22 mouse cellular contexts compared by ENCODE assay signal in genomic region chr13:45773381-45774168, GRCm38 (mm10).
DNase-seq lines count a peak whose midpoint lies in the region; ATAC-seq lines count a peak whose summit lies in the region.
"Had no signal": no experiment of that assay in that cellular context is flagged by ENCODE, and none has a peak within 500 bp of the region (broad histone marks: within the 10 kb centered on the region; RNA-seq: fewer than 3 reads in every experiment).

No protein-coding gene starts in this region.

- no peak overlapping the region for H3K4me3 ChIP-seq in neural tube, embryonic 11.5 days (ENCODE audit: low read depth, low read length)
- no peak overlapping the region for H3K4me3 ChIP-seq in neural tube, embryonic 12.5 days
- H3K4me3 ChIP-seq: embryonic facial prominence, embryonic 12.5 days; heart, embryonic 13.5 days; intestine, embryonic 15.5 days; left cerebral cortex, adult 2 months had no signal

- no peaks in the 10 kb centered on the region for H3K27me3 ChIP-seq in neural tube, embryonic 11.5 days (ENCODE audit: control insufficient read depth, insufficient read depth, low read length)
- no peaks in the 10 kb centered on the region for H3K27me3 ChIP-seq in neural tube, embryonic 12.5 days (replicated peaks)
- H3K27me3 ChIP-seq: CH12.LX; embryonic facial prominence, embryonic 12.5 days; heart, embryonic 13.5 days; intestine, embryonic 15.5 days had no signal

- H3K9me3 ChIP-seq in neural tube, embryonic 11.5 days (ENCODE audit: control insufficient read depth, low read length): no peaks in the 10 kb centered on the region
- no peaks in the 10 kb centered on the region for H3K9me3 ChIP-seq in neural tube, embryonic 12.5 days
- H3K9me3 ChIP-seq: embryonic facial prominence, embryonic 12.5 days; heart, embryonic 13.5 days; intestine, embryonic 15.5 days had no signal

- 0 out of 2 replicates have a peak overlapping the region, but pooled peaks have one; percentile 22 for H3K9ac ChIP-seq in neural tube, embryonic 11.5 days (ENCODE audit: low read length)
- no peak overlapping the region for H3K9ac ChIP-seq in neural tube, embryonic 12.5 days
- H3K9ac ChIP-seq: embryonic facial prominence, embryonic 12.5 days; heart, embryonic 13.5 days; intestine, embryonic 15.5 days had no signal

- intact Hi-C loops in heart, postnatal 14 days (cut with DNase I): no loop called here
- intact Hi-C loops in gastrocnemius, postnatal 14 days (cut with DNase I; ENCODE audit: low total_unique reads): no loop called here

- H3K4me2 ChIP-seq in neural tube, embryonic 11.5 days (ENCODE audit: low read depth): no peak overlapping the region
- H3K4me2 ChIP-seq in neural tube, embryonic 12.5 days (replicated peaks): peak overlapping the region; percentile 26; the same call in 1 of the 2 replicates
- H3K4me2 ChIP-seq: embryonic facial prominence, embryonic 12.5 days; heart, embryonic 13.5 days; intestine, embryonic 15.5 days; liver, embryonic 11.5 days had no signal

- no peaks in the 10 kb centered on the region for H3K36me3 ChIP-seq in neural tube, embryonic 11.5 days (ENCODE audit: control insufficient read depth, insufficient read depth, low read length)
- no peaks in the 10 kb centered on the region for H3K36me3 ChIP-seq in neural tube, embryonic 12.5 days
- H3K36me3 ChIP-seq: embryonic facial prominence, embryonic 12.5 days; intestine, embryonic 15.5 days had no signal

- H3K27ac ChIP-seq in neural tube, embryonic 11.5 days (ENCODE audit: low read depth, low read length): no peak overlapping the region
- H3K27ac ChIP-seq in neural tube, embryonic 12.5 days: no peak overlapping the region
- H3K27ac ChIP-seq: embryonic facial prominence, embryonic 12.5 days; heart, embryonic 13.5 days; intestine, embryonic 15.5 days; left cerebral cortex, adult 2 months; stomach, postnatal 0 days had no signal

- H3K4me1 ChIP-seq in neural tube, embryonic 11.5 days (ENCODE audit: control insufficient read depth, insufficient read depth, low read length): no peaks in the 10 kb centered on the region; the same call in 1 of the 2 replicates
- peaks cover 8% of the 10 kb centered on the region; the same call in 1 of the 2 replicates for H3K4me1 ChIP-seq in neural tube, embryonic 12.5 days
- H3K4me1 ChIP-seq: intestine, embryonic 15.5 days had no signal

- peak; percentile 30 for DNase-seq in heart, adult 11 months
- DNase-seq in heart, postnatal 14 days: no peak
- no peak for DNase-seq in neural tube, embryonic 11.5 days (ENCODE audit: low spot score)
- no peak for DNase-seq in neural tube, embryonic 10.5 days (ENCODE audit: extremely low spot score, low spot score)
- DNase-seq in adrenal gland, postnatal 36 days: no peak
- DNase-seq in gastrocnemius, postnatal 14 days: no peak
- DNase-seq: cerebellum, postnatal 10 days; heart, postnatal 36 days; kidney, adult 9 months; kidney, postnatal 36 days; layer of hippocampus, adult 9-11 months; lung, adult 18-20 months; lung, postnatal 14 days; right cerebral cortex, adult 18-20 months had no signal

- 69% methylated on average over 21 of the region's 21 CpGs for WGBS in neural tube, embryonic 11.5 days
- WGBS in neural tube, embryonic 12.5 days: 51% methylated on average over 21 of the region's 21 CpGs

- no peak for ATAC-seq in neural tube, embryonic 11.5 days (ENCODE audit: insufficient read depth, low FRiP score, low TSS enrichment)
- no peak for ATAC-seq in neural tube, embryonic 12.5 days (ENCODE audit: low FRiP score, low read depth)
- ATAC-seq: intestine, embryonic 15.5 days had no signal
